Mouse (Mus musculus): ENCODE data around the gene Itih4. TPM values are rescaled to one million over a fixed set of nuclear protein-coding genes. Genes with fewer than 3 reads are reported as not detected.
A peak's percentile ranks its signal among the peaks of the same experiment; 100 is the strongest.

Itih4 gene
- polyA plus RNA-seq, 1 experiment, result 0.47 TPM

- no peak overlapping the region for H3K4me3 ChIP-seq (replicated peaks; ENCODE audit: insufficient read depth, low read depth, low read length)
- DNase-seq, result no peak
- H3K27ac ChIP-seq (ENCODE audit: insufficient read depth, low read length), result no peak overlapping the region
- 81% methylated on average over 2 of the region's 2 CpGs for WGBS
- TF ChIP-seq CTCF (IDR thresholded peaks at IDR 0.05; ENCODE audit: borderline replicate concordance, insufficient read depth, low read depth, low read length) (no peak), POLR2A (IDR thresholded peaks at IDR 0.05; ENCODE audit: borderline replicate concordance, insufficient read depth, low read length) (no peak)
- no peaks in the 10 kb centered on the region for H3K27me3 ChIP-seq (ENCODE audit: control insufficient read depth, insufficient read depth, low read length)
- H3K4me1 ChIP-seq (ENCODE audit: control insufficient read depth, insufficient read depth, low read length), result no peaks in the 10 kb centered on the region
Measured at GRCm38 (mm10) chr14:30944745-30945144, 58.5 kb downstream of the Itih4 start.

GRCm38 (mm10) chr14:30949986-30950385 lies 63.7 kb downstream of the Itih4 start:
- DNase-seq, result no peak
- Histone ChIP-seq H3K27ac (ENCODE audit: insufficient read depth, low read length) (no peak overlapping the region), H3K4me3 (replicated peaks; ENCODE audit: insufficient read depth, low read depth, low read length) (no peak overlapping the region), H3K4me1 (ENCODE audit: control insufficient read depth, insufficient read depth, low read length) (no peaks in the 10 kb centered on the region), H3K27me3 (ENCODE audit: control insufficient read depth, insufficient read depth, low read length) (no peaks in the 10 kb centered on the region)
- TF ChIP-seq CTCF (IDR thresholded peaks at IDR 0.05; ENCODE audit: borderline replicate concordance, insufficient read depth, low read depth, low read length) (no peak), POLR2A (IDR thresholded peaks at IDR 0.05; ENCODE audit: borderline replicate concordance, insufficient read depth, low read length) (no peak)
- WGBS, result 97% methylated on average over 10 of the region's 10 CpGs

GRCm38 (mm10) chr14:30951154-30951825 lies 65.0 kb downstream of the Itih4 start, which contains the start of gene Nek4:
Gene Nek4, plus strand, starts transcription at chr14:30951377.
- Histone ChIP-seq H3K4me1 (ENCODE audit: control insufficient read depth, insufficient read depth, low read length) (no peaks in the 10 kb centered on the region), H3K4me3 (replicated peaks; ENCODE audit: insufficient read depth, low read depth, low read length) (peak within 1 kb of the TSS; percentile 82), H3K27ac (ENCODE audit: insufficient read depth, low read length) (peak within 1 kb of the TSS; percentile 37), H3K27me3 (ENCODE audit: control insufficient read depth, insufficient read depth, low read length) (no peaks in the 10 kb centered on the region)
- TF ChIP-seq CTCF (IDR thresholded peaks at IDR 0.05; ENCODE audit: borderline replicate concordance, insufficient read depth, low read depth, low read length) (no peak), POLR2A (IDR thresholded peaks at IDR 0.05; ENCODE audit: borderline replicate concordance, insufficient read depth, low read length) (peak; percentile 69; the same call in 1 of the 2 replicates)
- peak; percentile 97 to 98 for DNase-seq
- WGBS, result under 1% methylated on average over 57 of the region's 57 CpGs

Other genes starting within 250 kb of the Itih4 start
- gene Rft1, start 232.1 kb upstream of the Itih4 start, polyA plus RNA-seq (2012; rRNA removed), result 12.1 and 12.4 TPM in 2 replicates
- 8.9 and 9.7 TPM in 2 replicates for gene Sfmbt1, start 171.6 kb upstream of the Itih4 start, polyA plus RNA-seq (2012; rRNA removed)
- 34.3 and 36.5 TPM in 2 replicates for gene Tmem110, start 60.9 kb upstream of the Itih4 start, polyA plus RNA-seq (2012; rRNA removed)
- gene Mustn1, start 7.3 kb upstream of the Itih4 start, polyA plus RNA-seq (2012; rRNA removed), result 1.9 and 2.4 TPM in 2 replicates
- 76.7 and 82.8 TPM in 2 replicates for gene Itih3, start 37.3 kb downstream of the Itih4 start, polyA plus RNA-seq (2012; rRNA removed)
- gene Itih1, start 56.8 kb downstream of the Itih4 start, polyA plus RNA-seq (2012; rRNA removed), result not detected in 2 replicates
- gene Nek4, start 64.9 kb downstream of the Itih4 start, polyA plus RNA-seq (2012; rRNA removed), result 15.5 and 16.2 TPM in 2 replicates
- gene Glt8d1, start 114.9 kb downstream of the Itih4 start, polyA plus RNA-seq (2012; rRNA removed), result 79.5 and 84.4 TPM in 2 replicates
- gene Spcs1, start 115.2 kb downstream of the Itih4 start, polyA plus RNA-seq (2012; rRNA removed), result 277 and 290 TPM in 2 replicates
- gene Pbrm1, start 132.7 kb downstream of the Itih4 start, polyA plus RNA-seq (2012; rRNA removed), result 22.2 and 24.2 TPM in 2 replicates
- 47.3 and 52.1 TPM in 2 replicates for gene Gnl3, start 132.7 kb downstream of the Itih4 start, polyA plus RNA-seq (2012; rRNA removed)
- 35.3 and 42.4 TPM in 2 replicates for gene Smim4, start 242.5 kb downstream of the Itih4 start, polyA plus RNA-seq (2012; rRNA removed)
- gene Nt5dc2, start 244.6 kb downstream of the Itih4 start, polyA plus RNA-seq (2012; rRNA removed), result 28.3 and 28.4 TPM in 2 replicates

Measured in cerebellum, adult 2 months (tissue).